Mouse (Mus musculus): Measurements from ENCODE around the gene Csnk1d.
A peak's percentile ranks its signal among the peaks of the same experiment; 100 is the strongest.

The Csnk1d gene

GRCm38 (mm10) chr11:120990951-120991526 is at the start of gene Csnk1d:
Gene Csnk1d (minus strand): TSS chr11:120991330.
- DNase-seq, result peak; percentile 100

- DNase-seq, result no peak
Measured at GRCm38 (mm10) chr11:121039302-121039701, 48.2 kb upstream of the Csnk1d start, which contains the start of gene Cd7. Gene Cd7 (minus strand): TSS chr11:121039418.

GRCm38 (mm10) chr11:121038366-121039240 is 47.5 kb upstream of the Csnk1d start:
- no peak for DNase-seq

- no peak for DNase-seq
Measured at GRCm38 (mm10) chr11:121033118-121033517, 42.0 kb upstream of the Csnk1d start.

- DNase-seq, result no peak
Measured at GRCm38 (mm10) chr11:121027259-121027658, 36.1 kb upstream of the Csnk1d start.

GRCm38 (mm10) chr11:121024163-121024562 is 33.0 kb upstream of the Csnk1d start:
- DNase-seq, result no peak

GRCm38 (mm10) chr11:121019501-121019900 is 28.4 kb upstream of the Csnk1d start:
- DNase-seq, result no peak

- peak; percentile 30 for DNase-seq
Measured at GRCm38 (mm10) chr11:121017703-121018102, 26.6 kb upstream of the Csnk1d start.

- DNase-seq, result no peak
Measured at GRCm38 (mm10) chr11:121015472-121015871, 24.3 kb upstream of the Csnk1d start.

GRCm38 (mm10) chr11:121014896-121015300 is 23.8 kb upstream of the Csnk1d start:
- DNase-seq, result peak; percentile 76

- DNase-seq, result no peak
Measured at GRCm38 (mm10) chr11:121013656-121014055, 22.5 kb upstream of the Csnk1d start.

- no peak for DNase-seq
Measured at GRCm38 (mm10) chr11:121010044-121010755, 19.1 kb upstream of the Csnk1d start.

- no peak for DNase-seq
Measured at GRCm38 (mm10) chr11:121006184-121006583, 15.1 kb upstream of the Csnk1d start.

- no peak for DNase-seq
Measured at GRCm38 (mm10) chr11:121004281-121004680, 13.2 kb upstream of the Csnk1d start.

GRCm38 (mm10) chr11:121001966-121002365 is 10.8 kb upstream of the Csnk1d start:
- DNase-seq, result no peak

GRCm38 (mm10) chr11:120994741-120995140 is 3.6 kb upstream of the Csnk1d start:
- no peak for DNase-seq

- DNase-seq, result no peak
Measured at GRCm38 (mm10) chr11:120993586-120993985, 2.5 kb upstream of the Csnk1d start.

- no peak for DNase-seq
Measured at GRCm38 (mm10) chr11:120993080-120993479, 1.9 kb upstream of the Csnk1d start.

GRCm38 (mm10) chr11:120991791-120992190 is 661 bp upstream of the Csnk1d start:
- no peak for DNase-seq

- peak; percentile 33 for DNase-seq
Measured at GRCm38 (mm10) chr11:120990126-120990781, 876 bp downstream of the Csnk1d start.

- DNase-seq, result no peak
Measured at GRCm38 (mm10) chr11:120989523-120989922, 1.6 kb downstream of the Csnk1d start.

GRCm38 (mm10) chr11:120988410-120988809 is 2.7 kb downstream of the Csnk1d start:
- DNase-seq, result no peak

GRCm38 (mm10) chr11:120987608-120988007 is 3.5 kb downstream of the Csnk1d start:
- no peak for DNase-seq
